Mouse (Mus musculus) testis, adult 2 months (tissue): ENCODE results near the gene Zkscan1. TPM values are rescaled to one million over a fixed set of nuclear protein-coding genes. Genes with fewer than 3 reads are reported as not detected.
"Not testable (repeated sequence)": the region's sequence is repeated elsewhere in the genome, so short reads cannot be mapped to it uniquely, and the experiment has no call there.

Experiments
- H3K27ac ChIP-seq: fragments of 200-500 bp; 2 replicates; pipeline ENCODE4 v1.5.1; 2012; ENCODE audit warnings: low read depth, low read length; ENCODE audit not compliant: control insufficient read depth, insufficient read depth
- H3K27me3 ChIP-seq: fragments of 200-500 bp; 2 replicates; pipeline ENCODE4 v1.6.1; 2012; ENCODE audit warnings: mild to moderate bottlenecking, low read length, moderate library complexity; ENCODE audit not compliant: control insufficient read depth, insufficient read depth
- H3K36me3 ChIP-seq: fragments of 200-500 bp; 2 replicates; pipeline ENCODE4 v1.6.1; 2012; ENCODE audit warnings: mild to moderate bottlenecking, low read length; ENCODE audit not compliant: control insufficient read depth, insufficient read depth
- H3K4me1 ChIP-seq: fragments of 200-500 bp; 2 replicates; pipeline ENCODE4 v1.6.1; 2012; ENCODE audit warnings: low read length; ENCODE audit not compliant: control insufficient read depth, insufficient read depth
- H3K4me3 ChIP-seq: fragments of 200-500 bp; 2 replicates; pipeline ENCODE4 v1.5.1; 2012; ENCODE audit warnings: low read depth, mild to moderate bottlenecking, low read length, moderate library complexity, mixed read lengths; ENCODE audit not compliant: control insufficient read depth
- CTCF ChIP-seq: fragments of 200-500 bp; IDR thresholded peaks from 2 replicates; pipeline ENCODE4 v1.5.1; 2012; ENCODE audit warnings: low read depth, mild to moderate bottlenecking, inconsistent platforms, low read length, moderate library complexity; ENCODE audit not compliant: control insufficient read depth, insufficient read depth, insufficient replicate concordance
- POLR2A ChIP-seq: fragments of 200-500 bp; IDR thresholded peaks from 2 replicates; pipeline ENCODE4 v1.6.1; 2012; ENCODE audit warnings: low read depth, mild to moderate bottlenecking, inconsistent platforms, low read length, moderate library complexity; ENCODE audit not compliant: control insufficient read depth
- polyA plus RNA-seq: library from polyadenylated mRNA; depleted of rRNA; stranded (reverse); fragments of >200 nt; gene quantifications from 2 replicates; pipeline ENCODE4 v1.2.3, GENCODE M21; 2012; rRNA removed

Gene Zkscan1
- polyA plus RNA-seq: 3.4 and 4.0 TPM in 2 replicates

DNA sequence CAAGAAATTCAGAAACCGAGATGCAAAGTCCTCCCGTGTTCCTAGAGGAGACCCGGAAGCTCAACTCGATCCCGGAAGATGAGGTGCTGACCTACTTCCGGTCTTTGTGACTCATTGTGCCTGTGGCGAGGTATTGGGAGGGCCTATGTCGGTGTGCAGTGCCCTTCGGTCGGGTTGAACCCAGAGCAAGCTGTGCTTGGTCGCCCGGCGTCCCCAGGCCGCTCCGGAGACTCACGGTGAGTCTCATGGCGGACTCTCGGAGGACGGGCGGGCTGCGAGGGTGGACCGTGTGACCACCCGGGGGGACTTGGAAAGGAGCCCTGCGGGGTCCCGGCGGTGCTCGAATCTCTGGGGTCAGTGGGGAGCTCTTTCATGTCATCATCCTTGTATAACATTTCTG, at the start of gene Zkscan1:
Gene Zkscan1, plus strand, starts transcription at position 89 of the 400 bp plus-strand sequence.
- peak within 1 kb of the TSS; percentile 100 for H3K4me3 ChIP-seq
- peaks cover 2% of the 10 kb centered on the region for H3K4me1 ChIP-seq
- no peaks in the 10 kb centered on the region for H3K36me3 ChIP-seq
- no peaks in the 10 kb centered on the region for H3K27me3 ChIP-seq
- TF ChIP-seq POLR2A (peak; percentile 94), CTCF (no peak)
- peak within 1 kb of the TSS; percentile 88 for H3K27ac ChIP-seq

DNA sequence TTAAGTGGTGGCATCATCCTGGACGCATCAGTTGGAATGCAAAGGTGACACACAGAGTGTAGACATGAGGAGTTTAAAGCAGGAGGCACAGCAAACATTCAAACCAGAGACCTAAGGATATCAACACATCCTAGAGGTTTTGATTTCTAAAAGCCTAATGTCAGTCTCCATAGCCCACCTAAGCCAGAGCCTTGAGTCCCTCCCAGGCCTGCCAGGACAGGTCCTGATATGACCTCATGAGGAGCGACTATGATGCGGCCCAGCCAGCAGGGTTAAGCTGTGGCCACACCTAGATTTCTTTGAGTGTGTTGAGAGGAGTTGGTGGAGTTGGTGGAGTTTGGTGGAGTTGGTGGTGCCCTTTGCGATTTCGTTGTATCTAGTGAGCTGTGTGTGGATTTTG, 32.0 kb upstream of the Zkscan1 start, which contains the start of gene Smok3c:
Gene Smok3c, plus strand, starts transcription at position 301 of the 400 bp plus-strand sequence.
- not testable (repeated sequence) for H3K27me3 ChIP-seq, H3K4me1 ChIP-seq, H3K27ac ChIP-seq, H3K4me3 ChIP-seq, H3K36me3 ChIP-seq

DNA sequence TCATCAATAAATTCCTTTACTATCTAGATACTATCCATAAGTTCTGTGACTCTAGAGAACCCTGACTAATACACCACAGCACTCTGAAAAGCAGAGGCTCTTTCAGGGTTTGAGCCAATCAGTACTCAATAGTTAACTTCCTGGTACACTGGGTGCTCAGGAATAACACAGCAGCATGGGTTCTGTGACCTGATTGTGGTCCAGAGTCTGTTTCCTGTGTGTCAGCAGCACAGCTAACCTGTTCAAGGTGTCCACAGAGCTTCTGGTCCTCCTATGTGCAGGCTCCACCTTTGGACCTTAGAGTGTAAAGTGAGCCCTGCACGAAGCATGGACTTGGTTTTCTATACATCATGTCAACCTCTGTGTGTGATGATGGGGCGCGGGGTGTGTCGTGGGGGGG, 11.1 kb upstream of the Zkscan1 start:
- Histone ChIP-seq H3K36me3 (no peaks in the 10 kb centered on the region), H3K27ac (no peak overlapping the region), H3K4me1 (no peaks in the 10 kb centered on the region), H3K27me3 (no peaks in the 10 kb centered on the region), H3K4me3 (no peak overlapping the region)
- TF ChIP-seq POLR2A: no peak
- no peak for TF ChIP-seq CTCF

DNA sequence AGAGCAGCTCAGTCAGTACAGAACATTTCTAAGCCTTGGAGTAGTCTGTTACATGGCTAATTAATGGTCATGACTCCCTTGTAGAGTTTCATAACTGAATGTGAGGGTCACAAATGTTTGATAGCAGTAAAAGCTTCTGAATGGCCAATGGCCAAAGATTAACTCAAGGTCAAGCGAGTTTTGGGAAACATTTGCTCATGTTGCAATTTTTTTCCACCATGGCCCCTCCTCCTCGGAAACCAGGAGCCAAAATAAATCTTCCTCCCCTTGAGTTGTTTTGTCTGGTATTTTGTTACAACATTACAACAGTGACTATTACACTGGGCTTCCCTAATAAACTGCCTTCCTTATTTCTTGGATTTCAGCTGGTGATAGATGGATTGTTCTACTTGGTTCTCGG, 9.2 kb upstream of the Zkscan1 start:
- no peaks in the 10 kb centered on the region for H3K27me3 ChIP-seq
- TF ChIP-seq CTCF: no peak
- no peak for TF ChIP-seq POLR2A
- no peak overlapping the region for H3K27ac ChIP-seq
- no peak overlapping the region for H3K4me3 ChIP-seq
- no peaks in the 10 kb centered on the region for H3K4me1 ChIP-seq
- H3K36me3 ChIP-seq: no peaks in the 10 kb centered on the region

DNA sequence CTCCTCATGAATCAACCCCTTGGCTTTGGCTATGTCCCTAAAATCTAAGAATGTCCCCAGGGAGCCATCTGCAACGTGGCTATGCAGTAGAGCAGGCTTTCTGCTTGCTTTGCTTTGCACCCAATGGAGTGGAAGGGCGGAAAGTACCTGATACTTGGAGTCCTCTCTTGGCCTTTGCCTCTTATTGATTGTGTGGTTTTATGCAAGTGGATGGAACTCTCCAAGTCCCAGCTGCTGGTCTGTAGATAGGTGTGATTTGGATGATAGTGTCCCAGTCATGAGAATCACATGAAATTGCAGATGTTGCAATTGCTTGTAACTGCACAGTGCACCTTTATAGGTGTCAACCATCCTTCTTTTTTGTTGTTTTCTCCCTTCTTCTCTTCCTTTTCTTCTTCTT, 8.7 kb upstream of the Zkscan1 start:
- no peaks in the 10 kb centered on the region for H3K36me3 ChIP-seq
- no peak for TF ChIP-seq POLR2A
- TF ChIP-seq CTCF: no peak
- no peaks in the 10 kb centered on the region for H3K4me1 ChIP-seq
- no peak overlapping the region for H3K4me3 ChIP-seq
- no peaks in the 10 kb centered on the region for H3K27me3 ChIP-seq
- no peak overlapping the region for H3K27ac ChIP-seq

DNA sequence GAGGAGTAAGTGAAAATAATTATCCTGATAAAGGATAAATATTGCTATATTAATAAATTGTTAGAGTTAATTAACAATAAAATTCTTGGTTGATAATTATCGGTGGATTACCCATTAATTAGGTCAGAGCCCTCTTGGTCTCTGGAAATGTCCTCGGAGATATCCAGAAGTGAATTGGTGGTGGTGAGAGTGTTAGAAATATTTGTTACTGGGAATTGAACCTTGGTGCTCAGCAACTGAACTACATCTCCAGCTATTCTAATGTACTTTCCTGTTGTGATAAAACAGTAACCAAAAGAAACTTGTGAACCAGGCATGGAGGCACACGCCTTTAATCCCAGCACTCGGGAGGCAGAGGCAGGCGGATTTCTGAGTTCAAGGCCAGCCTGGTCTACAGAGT, 4.4 kb upstream of the Zkscan1 start:
- H3K36me3 ChIP-seq: no peaks in the 10 kb centered on the region
- no peak overlapping the region for H3K27ac ChIP-seq
- H3K27me3 ChIP-seq: no peaks in the 10 kb centered on the region
- H3K4me1 ChIP-seq: peaks cover 2% of the 10 kb centered on the region
- no peak for TF ChIP-seq CTCF
- TF ChIP-seq POLR2A: no peak
- H3K4me3 ChIP-seq: no peak overlapping the region

DNA sequence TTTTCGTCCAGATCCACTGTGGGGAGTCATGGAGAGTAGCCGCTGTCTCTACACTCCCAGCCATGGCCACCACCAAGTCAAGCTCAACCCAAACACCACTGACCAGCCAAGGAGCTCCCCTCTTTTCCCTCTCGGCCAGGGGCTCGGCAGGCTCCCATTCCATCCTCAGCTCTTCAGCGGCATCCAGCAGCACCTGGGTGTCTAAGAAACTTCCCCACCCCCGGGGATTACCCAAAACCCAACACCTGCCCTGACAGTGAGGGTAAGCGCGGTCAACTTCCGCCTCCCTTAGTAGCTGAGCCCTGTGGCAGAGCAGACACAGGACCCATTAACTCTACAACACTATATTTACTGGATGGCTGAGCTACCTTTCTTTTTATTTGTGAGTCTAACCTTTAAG, 3.4 kb upstream of the Zkscan1 start:
- H3K4me3 ChIP-seq: no peak overlapping the region
- H3K27ac ChIP-seq: no peak overlapping the region
- H3K36me3 ChIP-seq: no peaks in the 10 kb centered on the region
- TF ChIP-seq CTCF: no peak
- no peak for TF ChIP-seq POLR2A
- H3K4me1 ChIP-seq: peaks cover 2% of the 10 kb centered on the region
- H3K27me3 ChIP-seq: no peaks in the 10 kb centered on the region

DNA sequence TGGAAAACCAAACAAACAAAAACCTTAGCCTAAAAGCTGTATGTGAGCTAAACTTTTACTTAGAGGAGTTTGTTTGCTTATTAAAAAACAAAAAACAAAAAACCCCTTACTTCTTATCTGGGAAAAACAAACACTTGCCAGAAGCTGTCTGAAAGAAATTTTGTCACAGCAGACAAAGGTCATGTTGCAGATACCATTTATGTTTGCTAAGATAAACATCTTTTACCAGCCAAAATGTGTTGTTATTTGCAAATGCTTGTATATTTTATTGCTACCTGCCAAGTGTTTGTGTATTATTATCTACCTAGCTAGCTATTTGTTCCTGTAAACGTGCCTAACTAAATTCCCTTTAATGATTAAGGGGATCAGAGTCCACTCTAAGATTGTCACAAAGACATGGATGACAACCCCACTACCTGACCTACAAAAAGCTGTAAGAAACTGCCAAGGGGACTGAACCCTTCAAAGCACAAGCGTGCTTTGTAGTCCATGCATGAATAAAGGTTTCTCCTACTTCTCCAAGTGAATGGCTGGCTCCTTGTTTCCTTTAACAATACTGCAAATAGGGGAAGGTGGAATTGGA, 1.5 kb upstream of the Zkscan1 start:
- Histone ChIP-seq H3K4me3 (no peak overlapping the region), H3K36me3 (no peaks in the 10 kb centered on the region), H3K4me1 (peaks cover 2% of the 10 kb centered on the region), H3K27me3 (no peaks in the 10 kb centered on the region), H3K27ac (no peak overlapping the region)
- TF ChIP-seq CTCF (no peak), POLR2A (no peak)
